ENCODE assay signal across 10 mouse cellular contexts in the genomic region with DNA sequence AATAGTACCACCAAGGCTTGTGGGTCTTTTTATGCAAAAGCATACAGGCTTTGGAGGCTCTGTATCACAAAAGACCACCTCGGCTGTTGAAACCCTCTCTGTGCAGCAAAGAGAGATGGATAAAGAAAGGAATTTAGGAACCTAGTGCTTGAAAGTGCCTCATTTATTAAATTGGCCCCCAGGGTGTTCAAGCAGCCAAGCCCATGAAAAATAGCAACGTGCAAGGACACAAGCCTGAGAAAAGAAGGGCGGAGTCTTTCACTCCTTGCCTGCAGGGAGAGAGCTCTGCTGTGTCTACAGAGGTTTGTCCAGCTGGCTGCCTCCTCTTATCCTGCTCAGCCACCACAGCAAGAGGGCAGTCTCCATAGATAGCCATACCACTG.
DNase-seq lines count a peak whose midpoint lies in the region; ATAC-seq lines count a peak whose summit lies in the region.
"Had no signal": no experiment of that assay in that cellular context is flagged by ENCODE, and none has a peak within 500 bp of the region (broad histone marks: within the 10 kb centered on the region; RNA-seq: fewer than 3 reads in every experiment).

No protein-coding gene starts in this region.

- no peaks in the 10 kb centered on the region for H3K9me3 ChIP-seq in embryonic facial prominence, embryonic 13.5 days
- H3K9me3 ChIP-seq in hindbrain, embryonic 16.5 days (ENCODE audit: control insufficient read depth, low read length), result no peaks in the 10 kb centered on the region
- no peaks in the 10 kb centered on the region for H3K9me3 ChIP-seq in midbrain, embryonic 15.5 days

- H3K4me1 ChIP-seq in embryonic facial prominence, embryonic 13.5 days, result peaks cover 22% of the 10 kb centered on the region
- peaks cover 10% of the 10 kb centered on the region for H3K4me1 ChIP-seq in hindbrain, embryonic 16.5 days (ENCODE audit: control insufficient read depth, insufficient read depth, low read depth, low read length)
- peaks cover 18% of the 10 kb centered on the region for H3K4me1 ChIP-seq in midbrain, embryonic 15.5 days

- H3K27me3 ChIP-seq in embryonic facial prominence, embryonic 13.5 days, result no peaks in the 10 kb centered on the region
- no peaks in the 10 kb centered on the region for H3K27me3 ChIP-seq in hindbrain, embryonic 16.5 days (replicated peaks; ENCODE audit: control insufficient read depth, insufficient read depth, low read length)
- H3K27me3 ChIP-seq in midbrain, embryonic 15.5 days (replicated peaks), result no peaks in the 10 kb centered on the region

- H3K4me3 ChIP-seq in embryonic facial prominence, embryonic 13.5 days, result no peak overlapping the region
- no peak overlapping the region for H3K4me3 ChIP-seq in hindbrain, embryonic 16.5 days (ENCODE audit: low read length)
- H3K4me3 ChIP-seq in midbrain, embryonic 15.5 days, result no peak overlapping the region

- no peak overlapping the region for H3K4me2 ChIP-seq in embryonic facial prominence, embryonic 13.5 days
- H3K4me2 ChIP-seq in hindbrain, embryonic 16.5 days (ENCODE audit: low read length), result no peak overlapping the region
- H3K4me2 ChIP-seq in midbrain, embryonic 15.5 days, result no peak overlapping the region

- ATAC-seq in embryonic facial prominence, embryonic 13.5 days (ENCODE audit: insufficient number of reproducible peaks, insufficient read depth, low FRiP score, low TSS enrichment, low read depth), result peak; percentile 29; the same call in 1 of the 2 replicates
- peak; percentile 34 for ATAC-seq in hindbrain, embryonic 16.5 days
- peak; percentile 55 for ATAC-seq in midbrain, embryonic 15.5 days (replicated peaks)
- ATAC-seq in megakaryocyte-erythroid progenitor cell, adult 5-6 weeks (replicated peaks; ENCODE audit: low FRiP score, low TSS enrichment, poor library complexity, severe bottlenecking), result no peak

- WGBS in embryonic facial prominence, embryonic 13.5 days, result 29% methylated on average over 3 of the region's 3 CpGs
- 17% methylated on average over 3 of the region's 3 CpGs for WGBS in hindbrain, embryonic 16.5 days
- 21% methylated on average over 3 of the region's 3 CpGs for WGBS in midbrain, embryonic 15.5 days

- no peaks in the 10 kb centered on the region for H3K36me3 ChIP-seq in embryonic facial prominence, embryonic 13.5 days
- no peaks in the 10 kb centered on the region for H3K36me3 ChIP-seq in hindbrain, embryonic 16.5 days (ENCODE audit: control insufficient read depth, insufficient read depth, low read length)
- no peaks in the 10 kb centered on the region for H3K36me3 ChIP-seq in midbrain, embryonic 15.5 days (replicated peaks)

- DNase-seq in embryo, embryonic 10.5 days (ENCODE audit: low spot score), result peak; percentile 45
- DNase-seq in heart, adult 8-10 months (ENCODE audit: low spot score), result no peak
- DNase-seq in cerebellum, adult 11-12 months, result no peak
- DNase-seq: heart, adult 18-20 months; lung, postnatal 36 days; thymus, postnatal 4 days had no signal

- H3K27ac ChIP-seq in embryonic facial prominence, embryonic 13.5 days, result peak overlapping the region; percentile 36; the same call in 1 of the 2 replicates
- H3K27ac ChIP-seq in hindbrain, embryonic 16.5 days (ENCODE audit: low read depth, low read length), result peak overlapping the region; percentile 45; the same call in 1 of the 2 replicates
- peak overlapping the region; percentile 76 for H3K27ac ChIP-seq in midbrain, embryonic 15.5 days

- H3K9ac ChIP-seq in embryonic facial prominence, embryonic 13.5 days, result no peak overlapping the region
- H3K9ac ChIP-seq in hindbrain, embryonic 16.5 days (ENCODE audit: low read depth, low read length), result no peak overlapping the region
- H3K9ac ChIP-seq in midbrain, embryonic 15.5 days, result no peak overlapping the region
